Mouse (Mus musculus) CH12.LX (cell line): ENCODE data around the gene Galk1. TPM values are rescaled to one million over a fixed set of nuclear protein-coding genes. Genes with fewer than 3 reads are reported as not detected.

Experiments used
- DNase-seq: peaks from one replicate; pipeline ENCODE4 v3.0.0-alpha.2; 2013; ENCODE audit errors: extremely low read depth
- H3K27ac ChIP-seq: 2 replicates; pipeline ENCODE4 v1.5.1; 2012; ENCODE audit warnings: low read depth, mild to moderate bottlenecking, control low read depth, moderate library complexity; ENCODE audit not compliant: insufficient read depth
- H3K27me3 ChIP-seq: replicated peaks from 2 replicates; pipeline ENCODE3; 2012; ENCODE audit warnings: inconsistent platforms
- H3K36me3 ChIP-seq, 2 experiments: replicated peaks in 1 of 2; 2 replicates each; pipeline versions ENCODE3 to v1.6.1; 2012; ENCODE audit warnings: inconsistent platforms in 1 of 2, low read length in 1 of 2, mild to moderate bottlenecking in 1 of 2, mixed read lengths in 1 of 2, moderate library complexity in 1 of 2; ENCODE audit not compliant: control insufficient read depth in 1 of 2, insufficient read depth in 1 of 2
- H3K4me1 ChIP-seq, 2 experiments: 2 replicates each; pipeline ENCODE4 v1.6.1; 2012; ENCODE audit warnings: inconsistent platforms in 1 of 2, moderate library complexity in 1 of 2; ENCODE audit not compliant: insufficient read depth in 2 of 2, control insufficient read depth in 1 of 2
- H3K4me2 ChIP-seq: 2 replicates; pipeline ENCODE4 v1.6.1; 2012; ENCODE audit warnings: low read depth, mild to moderate bottlenecking, control low read depth; ENCODE audit not compliant: poor library complexity, insufficient read depth, severe bottlenecking
- H3K4me3 ChIP-seq, 3 experiments: fragments of 150-350 bp in 1 of 3; sonication (generic) in 1 of 3; replicated peaks in 1 of 3; 2 replicates each; pipeline versions ENCODE3 to v1.5.1; 2011 to 2012; ENCODE audit warnings: low read depth in 2 of 3, low read length in 2 of 3, mild to moderate bottlenecking in 2 of 3, moderate library complexity in 2 of 3, control low read depth in 1 of 3, improper control_type of control experiment in 1 of 3, inconsistent platforms in 1 of 3, mixed read lengths in 1 of 3; ENCODE audit not compliant: poor library complexity in 1 of 3
- H3K79me2 ChIP-seq: replicated peaks from 2 replicates; pipeline ENCODE4 v1.6.1; 2012; ENCODE audit warnings: mild to moderate bottlenecking, moderate library complexity; ENCODE audit not compliant: control insufficient read depth, poor library complexity, insufficient read depth, severe bottlenecking; ENCODE audit errors: extremely low read depth
- H3K9ac ChIP-seq: 2 replicates; pipeline ENCODE4 v1.6.1; 2012; ENCODE audit warnings: low read depth, mild to moderate bottlenecking, control low read depth, moderate library complexity; ENCODE audit not compliant: insufficient read depth
- H3K9me3 ChIP-seq: replicated peaks from 2 replicates; pipeline ENCODE3; 2012; ENCODE audit warnings: low read length, inconsistent platforms, mixed read lengths
- CHD1 ChIP-seq: IDR thresholded peaks from 2 replicates; pipeline ENCODE4 v1.6.1; 2012; ENCODE audit warnings: low read depth, low read length, improper control_type of control experiment, inconsistent platforms
- CTCF ChIP-seq, 2 experiments: IDR thresholded peaks in 1 of 2; conservative IDR thresholded peaks in 1 of 2; 2 replicates each; pipeline ENCODE4 v1.5.1; 2011 to 2012; ENCODE audit warnings: low read depth in 2 of 2, low read length in 2 of 2, improper control_type of control experiment in 1 of 2, inconsistent platforms in 1 of 2, mild to moderate bottlenecking in 1 of 2, moderate library complexity in 1 of 2
- E2F4 ChIP-seq: IDR thresholded peaks from 2 replicates; pipeline ENCODE4 v1.6.1; 2011; ENCODE audit warnings: low read depth, low read length, improper control_type of control experiment; ENCODE audit not compliant: insufficient replicate concordance
- ETS1 ChIP-seq: conservative IDR thresholded peaks from 2 replicates; pipeline ENCODE4 v1.6.1; 2012; ENCODE audit warnings: low read depth, mild to moderate bottlenecking, inconsistent platforms, low read length, improper control_type of control experiment, moderate library complexity
- IRF4 ChIP-seq: IDR thresholded peaks from 2 replicates; pipeline ENCODE4 v1.6.1; 2014; ENCODE audit warnings: low read depth, mild to moderate bottlenecking, inconsistent platforms, low read length, improper control_type of control experiment
- MAZ ChIP-seq: IDR thresholded peaks from 2 replicates; pipeline ENCODE4 v1.6.1; 2012; ENCODE audit warnings: low read depth, mild to moderate bottlenecking, inconsistent platforms, low read length, improper control_type of control experiment, moderate library complexity
- NELFE ChIP-seq: IDR thresholded peaks from 2 replicates; pipeline ENCODE4 v1.6.1; 2011; ENCODE audit warnings: low read depth, low read length, improper control_type of control experiment
- POLR2AphosphoS2 ChIP-seq: IDR thresholded peaks from 2 replicates; pipeline ENCODE4 v1.6.1; 2011; ENCODE audit warnings: low read depth, low read length, improper control_type of control experiment
- SIN3A ChIP-seq: IDR thresholded peaks from 2 replicates; pipeline ENCODE4 v1.6.1; 2012; ENCODE audit warnings: low read length, improper control_type of control experiment, inconsistent platforms
- UBTF ChIP-seq: IDR thresholded peaks from 2 replicates; pipeline ENCODE4 v1.6.1; 2012; ENCODE audit warnings: low read depth, mild to moderate bottlenecking, inconsistent platforms, low read length, improper control_type of control experiment, moderate library complexity
- USF2 ChIP-seq: conservative IDR thresholded peaks from 2 replicates; pipeline ENCODE4 v1.6.1; 2011; ENCODE audit warnings: low read depth, low read length, improper control_type of control experiment
- ZC3H11A ChIP-seq: IDR thresholded peaks from 2 replicates; pipeline ENCODE4 v1.6.1; 2012; ENCODE audit warnings: low read depth, mild to moderate bottlenecking, inconsistent platforms, low read length, improper control_type of control experiment
- ZMIZ1 ChIP-seq: IDR thresholded peaks from 2 replicates; pipeline ENCODE4 v1.6.1; 2012; ENCODE audit warnings: low read depth, mild to moderate bottlenecking, inconsistent platforms, low read length, improper control_type of control experiment
- dilution Hi-C: fragments of 300-500 bp; cut with MboI; formaldehyde crosslinking; loops from 2 replicates; pipeline ENCODE4 v1.14.3; 2020; ENCODE audit warnings: low sequenced_read_pairs; ENCODE audit not compliant: extremely low pct_unique_long_range_greater_than_20kb, extremely low pct_ligation_motif_present
- in situ Hi-C: fragments of 300-500 bp; cut with MboI; formaldehyde crosslinking; loops from 3 replicates; pipeline ENCODE4 v1.14.3; 2019; ENCODE audit warnings: low sequenced_read_pairs, low pct_ligation_motif_present, low pct_unique_long_range_greater_than_20kb, mixed read lengths
- polyA plus RNA-seq: library from polyadenylated mRNA; unstranded; fragments of >175 nt; gene quantifications from 2 replicates; pipeline ENCODE4 v1.2.1, GENCODE M21; 2012; ENCODE audit warnings: low read depth; ENCODE audit not compliant: insufficient read length
- total RNA-seq, 2 experiments: library from RNA; depleted of rRNA; stranded (reverse); fragments of 300-350 nt in 1 of 2; fragments of >200 nt in 1 of 2; gene quantifications; 2 replicates each; pipeline ENCODE4 v1.2.3; 2012 to 2014

Gene Galk1
- total and polyA plus RNA-seq, 3 experiments: 263 to 413 (median 293) TPM

DNA sequence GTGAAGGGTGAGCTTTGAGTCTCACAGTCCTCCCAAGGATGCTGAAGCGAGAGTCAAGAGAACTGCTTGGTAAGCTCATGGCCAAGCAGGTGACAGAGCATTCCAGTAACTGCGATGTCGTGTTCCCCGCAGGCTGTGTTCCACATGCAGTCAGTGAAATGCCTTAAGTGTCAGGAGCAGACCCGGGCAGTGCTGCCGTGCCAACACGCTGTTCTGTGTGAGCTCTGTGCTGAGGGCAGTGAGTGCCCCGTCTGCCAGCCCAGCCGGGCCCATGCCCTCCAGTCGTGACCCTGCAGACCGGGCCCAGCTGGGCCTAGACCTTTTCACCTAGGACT, 47.1 kb upstream of the Galk1 start:
- H3K27me3 ChIP-seq: no peaks in the 10 kb centered on the region
- H3K27ac ChIP-seq: no peak overlapping the region
- peaks cover 82 to 100% of the 10 kb centered on the region in 2 experiments for H3K36me3 ChIP-seq
- H3K79me2 ChIP-seq: no peaks in the 10 kb centered on the region
- no peak for DNase-seq
- in situ Hi-C loops: no loop called here
- peaks cover 0 to 27% of the 10 kb centered on the region in 2 experiments; a peak in 2 of 4 replicates for H3K4me1 ChIP-seq
- H3K9ac ChIP-seq: no peak overlapping the region
- H3K4me2 ChIP-seq: no peak overlapping the region
- TF ChIP-seq MAZ (no peak), IRF4 (no peak), ZMIZ1 (no peak), USF2 (no peak), CTCF (conservative IDR thresholded peaks at IDR 0.05 in 1 of 2, IDR thresholded peaks at IDR 0.05 in 1 of 2; ENCODE audit: low read depth in 2 of 2, low read length in 2 of 2) (no peak), CHD1 (no peak), ETS1 (no peak), SIN3A (no peak), ZC3H11A (no peak), NELFE (no peak)
- TF ChIP-seq, all 38 proteins: peak for 0
- dilution Hi-C loops: no loop called here
- Histone ChIP-seq H3K9me3 (no peaks in the 10 kb centered on the region), H3K4me3 (no peak overlapping the region)

DNA sequence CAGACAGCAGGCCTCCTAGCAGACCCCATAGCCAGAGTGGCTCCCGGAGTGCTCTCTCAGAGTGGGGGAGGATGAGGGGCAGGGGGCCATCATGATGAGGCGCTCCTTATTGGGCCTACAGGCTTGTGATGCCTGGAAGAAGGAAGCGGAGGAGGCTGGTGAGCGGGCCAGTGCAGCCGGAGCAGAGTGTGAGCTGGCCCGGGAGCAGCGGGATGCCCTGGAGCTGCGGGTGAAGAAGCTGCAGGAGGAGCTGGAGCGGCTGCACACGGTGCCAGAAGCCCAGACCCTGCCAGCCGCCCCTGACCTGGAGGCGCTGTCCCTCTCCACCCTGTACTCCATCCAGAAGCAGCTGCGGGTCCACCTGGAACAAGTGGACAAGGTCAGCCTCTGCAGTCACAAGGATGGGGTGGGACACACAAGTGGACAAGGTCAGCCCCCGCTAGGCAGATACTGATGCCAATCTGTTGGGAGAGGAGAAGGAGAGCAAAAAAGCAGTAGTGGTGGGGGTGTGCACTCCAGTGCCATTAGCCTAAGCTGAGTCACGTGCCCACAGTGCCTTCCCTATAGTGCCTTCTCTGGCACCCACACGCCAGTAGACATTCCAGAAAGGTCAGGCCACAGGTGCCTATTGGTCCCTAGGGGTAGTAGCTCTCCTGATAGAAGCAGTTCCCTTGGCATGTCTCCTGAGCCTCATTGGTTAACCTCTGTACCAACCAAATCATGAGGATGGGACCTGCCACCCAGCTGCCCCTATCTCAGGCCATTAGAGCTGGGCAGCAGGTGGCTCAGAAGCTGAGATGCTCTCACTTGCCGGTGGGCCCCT, 46.6 kb upstream of the Galk1 start:
- peaks cover 0 to 27% of the 10 kb centered on the region in 2 experiments; a peak in 2 of 4 replicates for H3K4me1 ChIP-seq
- TF ChIP-seq UBTF (no peak), POLR2AphosphoS2 (0 out of 2 replicates have a peak, but pooled peaks have one; percentile 29), E2F4 (no peak)
- TF ChIP-seq, all 38 proteins: peak for 1
- Histone ChIP-seq H3K9ac (no peak overlapping the region), H3K79me2 (no peaks in the 10 kb centered on the region), H3K36me3 (peaks cover 88 to 100% of the 10 kb centered on the region in 2 experiments), H3K4me3 (no peak overlapping the region), H3K9me3 (no peaks in the 10 kb centered on the region), H3K27ac (no peak overlapping the region), H3K27me3 (no peaks in the 10 kb centered on the region), H3K4me2 (no peak overlapping the region)
- in situ Hi-C loops (no loop called here), dilution Hi-C loops (no loop called here)
- no peak for DNase-seq
